Mouse (Mus musculus) hindbrain, embryonic 11.5 days (tissue): ENCODE data around the gene Pip5k1b. TPM values are rescaled to one million over a fixed set of nuclear protein-coding genes. Genes with fewer than 3 reads are reported as not detected.
"Not testable (repeated sequence)": the region's sequence is repeated elsewhere in the genome, so short reads cannot be mapped to it uniquely, and the experiment has no call there.

Experiments
- ATAC-seq: fragments of 200-750 bp; cut with Nextera tagmentation; 2 replicates; pipeline ENCODE4 v1.8.0; 2017; ENCODE audit warnings: mild to moderate bottlenecking, moderate TSS enrichment, moderate library complexity; ENCODE audit not compliant: low FRiP score
- DNase-seq: peaks from one replicate; pipeline ENCODE4 v3.0.0-alpha.2; 2015; ENCODE audit warnings: low spot score
- H3K27ac ChIP-seq: fragments of 300-500 bp; sonication (generic); 2 replicates; pipeline ENCODE4 v1.5.1; 2014; ENCODE audit warnings: mild to moderate bottlenecking, low read depth, low read length
- H3K27me3 ChIP-seq: fragments of 300-500 bp; sonication (generic); 2 replicates; pipeline ENCODE4 v1.6.1; 2014; ENCODE audit warnings: mild to moderate bottlenecking, low read length, moderate library complexity, mixed read lengths; ENCODE audit not compliant: control insufficient read depth, insufficient read depth
- H3K36me3 ChIP-seq: fragments of 300-500 bp; sonication (generic); 2 replicates; pipeline ENCODE4 v1.6.1; 2014; ENCODE audit warnings: mild to moderate bottlenecking, low read length, moderate library complexity, mixed read lengths; ENCODE audit not compliant: control insufficient read depth, insufficient read depth
- H3K4me1 ChIP-seq: fragments of 300-500 bp; sonication (generic); replicated peaks from 2 replicates; pipeline ENCODE4 v1.6.1; 2014; ENCODE audit warnings: low read length, mixed read lengths; ENCODE audit not compliant: control insufficient read depth, insufficient read depth
- H3K4me2 ChIP-seq: fragments of 300-500 bp; sonication (generic); replicated peaks from 2 replicates; pipeline ENCODE4 v1.6.1; 2014; ENCODE audit warnings: mild to moderate bottlenecking, low read depth, low read length
- H3K4me3 ChIP-seq: fragments of 300-500 bp; sonication (generic); 2 replicates; pipeline ENCODE4 v1.5.1; 2014; ENCODE audit warnings: low read depth, low read length
- H3K9ac ChIP-seq: fragments of 300-500 bp; sonication (generic); 2 replicates; pipeline ENCODE4 v1.6.1; 2014; ENCODE audit warnings: low read depth, low read length
- H3K9me3 ChIP-seq: fragments of 300-500 bp; sonication (generic); 2 replicates; pipeline ENCODE4 v1.6.1; 2016; ENCODE audit warnings: low read length; ENCODE audit not compliant: control insufficient read depth
- WGBS: fragments of 180-500 bp; shearing (Covaris S2); extraction: QIAGEN DNeasy Blood & Tissue Kit; methylation state at CpG from one replicate; pipeline ENCODE4 v1.1.7; 2014; 5-methylcytosine and 5-hydroxymethylcytosine counted together
- polyA plus RNA-seq: library from polyadenylated mRNA; unstranded; fragments of >200 nt; fragmentation: Nextera tagmentation; extraction: Ambion mirVana; gene quantifications from 2 replicates; pipeline ENCODE4 v1.2.1, GENCODE M21; 2014

Gene Pip5k1b
- polyA plus RNA-seq, 1 experiment from 2014 or later: 2.0 TPM

- ATAC-seq (no peak), DNase-seq (peak; percentile 48)
- H3K9ac ChIP-seq: no peak overlapping the region
Measured at GRCm38 (mm10) chr19:24557456-24557855, 1.8 kb upstream of the Pip5k1b start.

GRCm38 (mm10) chr19:24556585-24556966 is 904 bp upstream of the Pip5k1b start:
- 2% methylated on average over 12 of the region's 12 CpGs for WGBS
- Histone ChIP-seq H3K27me3 (peaks cover 9% of the 10 kb centered on the region), H3K4me3 (peak overlapping the region; percentile 82), H3K36me3 (no peaks in the 10 kb centered on the region), H3K9ac (peak overlapping the region; percentile 70), H3K4me2 (peak overlapping the region; percentile 91), H3K4me1 (no peaks in the 10 kb centered on the region; the same call in none of the 2 replicates), H3K27ac (peak overlapping the region; percentile 58; the same call in 1 of the 2 replicates), H3K9me3 (no peaks in the 10 kb centered on the region)
- ATAC-seq (peak; percentile 23; the same call in 1 of the 2 replicates), DNase-seq (no peak)

More at GRCm38 (mm10) chr19:24557456-24557855, 1.8 kb upstream of the Pip5k1b start:
- WGBS: 0% methylated on average over 11 of the region's 11 CpGs
- no peaks in the 10 kb centered on the region; the same call in none of the 2 replicates for H3K4me1 ChIP-seq
- peaks cover 9% of the 10 kb centered on the region for H3K27me3 ChIP-seq
- no peaks in the 10 kb centered on the region for H3K36me3 ChIP-seq
- no peak overlapping the region for H3K4me3 ChIP-seq
- peak overlapping the region; percentile 1; the same call in 1 of the 2 replicates for H3K4me2 ChIP-seq
- no peak overlapping the region for H3K27ac ChIP-seq
- no peaks in the 10 kb centered on the region for H3K9me3 ChIP-seq

GRCm38 (mm10) chr19:24555904-24556584 is 372 bp upstream of the Pip5k1b start:
- H3K4me1 ChIP-seq: no peaks in the 10 kb centered on the region; the same call in none of the 2 replicates
- peak; percentile 80 for DNase-seq
- H3K27ac ChIP-seq: peak overlapping the region; percentile 58
- peaks cover 9% of the 10 kb centered on the region for H3K27me3 ChIP-seq
- no peaks in the 10 kb centered on the region for H3K36me3 ChIP-seq
- peak overlapping the region; percentile 82 for H3K4me3 ChIP-seq
- H3K9me3 ChIP-seq: no peaks in the 10 kb centered on the region
- WGBS: under 1% methylated on average over 52 of the region's 74 CpGs
- peak overlapping the region; percentile 91 for H3K4me2 ChIP-seq
- peak; percentile 88 for ATAC-seq
- H3K9ac ChIP-seq: peak overlapping the region; percentile 70

- no peak overlapping the region for H3K27ac ChIP-seq
- H3K27me3 ChIP-seq: peaks cover 9% of the 10 kb centered on the region
- no peak for ATAC-seq
- no peaks in the 10 kb centered on the region for H3K9me3 ChIP-seq
- peak overlapping the region; percentile 70; the same call in 1 of the 2 replicates for H3K9ac ChIP-seq
- H3K36me3 ChIP-seq: no peaks in the 10 kb centered on the region
- H3K4me3 ChIP-seq: peak overlapping the region; percentile 82
- peak; percentile 15 for DNase-seq
- under 1% methylated on average over 19 of the region's 19 CpGs for WGBS
- H3K4me1 ChIP-seq: no peaks in the 10 kb centered on the region; the same call in none of the 2 replicates
- H3K4me2 ChIP-seq: peak overlapping the region; percentile 91
Measured at GRCm38 (mm10) chr19:24554911-24555465, 684 bp downstream of the Pip5k1b start.

GRCm38 (mm10) chr19:24554425-24554824 is 1.2 kb downstream of the Pip5k1b start:
- Histone ChIP-seq H3K9me3 (no peaks in the 10 kb centered on the region), H3K4me2 (peak overlapping the region; percentile 91), H3K36me3 (no peaks in the 10 kb centered on the region), H3K4me1 (no peaks in the 10 kb centered on the region; the same call in none of the 2 replicates), H3K9ac (no peak overlapping the region), H3K4me3 (peak overlapping the region; percentile 82), H3K27me3 (peaks cover 9% of the 10 kb centered on the region), H3K27ac (no peak overlapping the region)
- 31% methylated on average over 4 of the region's 4 CpGs for WGBS
- ATAC-seq (no peak), DNase-seq (no peak)

GRCm38 (mm10) chr19:24553291-24554075 is 2.2 kb downstream of the Pip5k1b start:
- no peak overlapping the region for H3K4me3 ChIP-seq
- no peak overlapping the region for H3K27ac ChIP-seq
- ATAC-seq (no peak), DNase-seq (no peak)
- no peak overlapping the region for H3K4me2 ChIP-seq
- H3K4me1 ChIP-seq: no peaks in the 10 kb centered on the region; the same call in none of the 2 replicates
- no peak overlapping the region for H3K9ac ChIP-seq
- 59% methylated on average over 12 of the region's 12 CpGs for WGBS
- H3K9me3 ChIP-seq: no peaks in the 10 kb centered on the region
- H3K36me3 ChIP-seq: no peaks in the 10 kb centered on the region
- peaks cover 9% of the 10 kb centered on the region for H3K27me3 ChIP-seq

- ATAC-seq, H3K9ac ChIP-seq, H3K4me3 ChIP-seq, H3K27ac ChIP-seq, DNase-seq, H3K27me3 ChIP-seq, H3K9me3 ChIP-seq, H3K36me3 ChIP-seq, H3K4me1 ChIP-seq, H3K4me2 ChIP-seq: not testable (repeated sequence)
- 90% methylated on average over 6 of the region's 6 CpGs for WGBS
Measured at GRCm38 (mm10) chr19:24552641-24553040, 3.0 kb downstream of the Pip5k1b start.

- Histone ChIP-seq H3K4me1 (no peaks in the 10 kb centered on the region; the same call in 1 of the 2 replicates), H3K36me3 (no peaks in the 10 kb centered on the region), H3K27me3 (peaks cover 4% of the 10 kb centered on the region; the same call in 1 of the 2 replicates), H3K27ac (no peak overlapping the region), H3K4me3 (no peak overlapping the region), H3K4me2 (no peak overlapping the region), H3K9me3 (no peaks in the 10 kb centered on the region), H3K9ac (no peak overlapping the region)
- no peak for ATAC-seq
- WGBS: 51% methylated on average over 3 of the region's 3 CpGs
- no peak for DNase-seq
Measured at GRCm38 (mm10) chr19:24551196-24551954, 4.3 kb downstream of the Pip5k1b start.
